ENCODE assay signal across 8 mouse cellular contexts in the genomic region with DNA sequence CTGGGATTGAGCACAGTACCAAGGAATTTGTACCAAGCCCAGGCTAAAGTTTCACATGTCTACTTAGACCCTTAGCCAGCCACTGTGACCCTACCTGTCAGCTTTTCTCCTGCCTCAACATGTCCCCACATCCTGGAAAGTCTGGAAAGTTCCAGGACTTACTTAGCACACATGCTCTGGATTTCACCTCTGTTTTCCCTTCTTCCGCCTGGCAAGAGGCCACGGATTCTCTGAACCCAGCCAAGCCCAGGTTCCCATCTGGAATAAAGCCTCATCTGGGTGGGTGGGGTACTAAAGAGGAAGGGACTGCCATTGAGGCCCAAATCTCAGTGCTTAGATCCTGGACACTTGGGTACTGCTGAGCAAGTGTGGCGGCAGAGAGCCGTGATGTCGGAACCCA. TPM values are rescaled to one million over a fixed set of nuclear protein-coding genes. Genes with fewer than 3 reads are reported as not detected.
DNase-seq lines count a peak whose midpoint lies in the region; ATAC-seq lines count a peak whose summit lies in the region.

No protein-coding gene starts in this region.

- no peaks in the 10 kb centered on the region for H3K9me3 ChIP-seq in forebrain, embryonic 11.5 days (ENCODE audit: control insufficient read depth, low read length)
- H3K9me3 ChIP-seq in hindbrain, embryonic 15.5 days: no peaks in the 10 kb centered on the region
- no peaks in the 10 kb centered on the region for H3K9me3 ChIP-seq in liver, embryonic 15.5 days (replicated peaks)

- WGBS in forebrain, embryonic 11.5 days: 84% methylated on average over 5 of the region's 5 CpGs
- 64% methylated on average over 5 of the region's 5 CpGs for WGBS in hindbrain, embryonic 15.5 days
- WGBS in liver, embryonic 15.5 days (ENCODE audit: insufficient replicate concordance): 75% methylated on average over 5 of the region's 5 CpGs

- H3K27me3 ChIP-seq in forebrain, embryonic 11.5 days (ENCODE audit: control insufficient read depth, insufficient read depth, low read length): no peaks in the 10 kb centered on the region
- no peaks in the 10 kb centered on the region for H3K27me3 ChIP-seq in hindbrain, embryonic 15.5 days
- H3K27me3 ChIP-seq in liver, embryonic 15.5 days: peaks cover 67% of the 10 kb centered on the region

- DNase-seq in cerebellum, adult 11-12 months: peak; percentile 50
- no peak for DNase-seq in cerebellum, adult 8-10 months
- DNase-seq in forebrain, embryonic 11.5 days (ENCODE audit: low spot score): no peak
- DNase-seq in adrenal gland, adult 8-10 months: no peak
- DNase-seq in gastrocnemius, postnatal 36 days: no peak
- no peak for DNase-seq in right cerebral cortex, postnatal 14 days

- peak overlapping the region; percentile 91; the same call in 1 of the 2 replicates for H3K4me2 ChIP-seq in forebrain, embryonic 11.5 days (ENCODE audit: low read depth, low read length, severe bottlenecking)
- peak overlapping the region; percentile 71 for H3K4me2 ChIP-seq in hindbrain, embryonic 15.5 days
- H3K4me2 ChIP-seq in liver, embryonic 15.5 days: peak overlapping the region; percentile 100

- ATAC-seq in forebrain, embryonic 11.5 days (replicated peaks; ENCODE audit: low FRiP score): no peak
- ATAC-seq in hindbrain, embryonic 15.5 days (ENCODE audit: low FRiP score, low read depth): no peak
- ATAC-seq in liver, embryonic 15.5 days (ENCODE audit: insufficient read depth): no peak

- H3K36me3 ChIP-seq in forebrain, embryonic 11.5 days (ENCODE audit: control insufficient read depth, insufficient read depth, low read length): no peaks in the 10 kb centered on the region
- no peaks in the 10 kb centered on the region for H3K36me3 ChIP-seq in hindbrain, embryonic 15.5 days
- no peaks in the 10 kb centered on the region for H3K36me3 ChIP-seq in liver, embryonic 15.5 days (replicated peaks)

- peak overlapping the region; percentile 90; the same call in 1 of the 2 replicates for H3K9ac ChIP-seq in forebrain, embryonic 11.5 days (ENCODE audit: low read length)
- H3K9ac ChIP-seq in hindbrain, embryonic 15.5 days: peak overlapping the region; percentile 87; the same call in 1 of the 2 replicates
- H3K9ac ChIP-seq in liver, embryonic 15.5 days: no peak overlapping the region

- H3K4me3 ChIP-seq in forebrain, embryonic 11.5 days (ENCODE audit: low read depth, low read length): no peak overlapping the region
- H3K4me3 ChIP-seq in hindbrain, embryonic 15.5 days: peak overlapping the region; percentile 87
- H3K4me3 ChIP-seq in liver, embryonic 15.5 days (replicated peaks): no peak overlapping the region

- H3K4me1 ChIP-seq in forebrain, embryonic 11.5 days (replicated peaks; ENCODE audit: control insufficient read depth, insufficient read depth, low read length): peaks cover 24% of the 10 kb centered on the region
- H3K4me1 ChIP-seq in hindbrain, embryonic 15.5 days (replicated peaks): peaks cover 69% of the 10 kb centered on the region
- H3K4me1 ChIP-seq in liver, embryonic 15.5 days (replicated peaks): peaks cover 38% of the 10 kb centered on the region

- intact Hi-C loops in gastrocnemius, postnatal 36 days (cut with DNase I): no loop called here

- no peak overlapping the region for H3K27ac ChIP-seq in forebrain, embryonic 11.5 days (ENCODE audit: low read depth, low read length)
- 0 out of 2 replicates have a peak overlapping the region, but pooled peaks have one; percentile 15 for H3K27ac ChIP-seq in hindbrain, embryonic 15.5 days (replicated peaks)
- H3K27ac ChIP-seq in liver, embryonic 15.5 days (replicated peaks): no peak overlapping the region

RNA-seq across cellular contexts. Expression of a gene that starts 2.8 kb away (rescaled TPM):
- 10.4 and 10.6 TPM in 2 replicates for polyA plus RNA-seq in forebrain, embryonic 11.5 days (2014; fragmentation: Nextera tagmentation; extraction: Ambion mirVana)
- 7.5 and 9.5 TPM in 2 replicates for polyA plus RNA-seq in hindbrain, embryonic 15.5 days (2015; fragmentation: Nextera tagmentation; extraction: Ambion mirVana)
- 1.3 and 2.2 TPM in 2 replicates for polyA plus RNA-seq in liver, embryonic 15.5 days (2015; fragmentation: Nextera tagmentation; extraction: Ambion mirVana)
- total RNA-seq in adrenal gland, adult 8-10 months (2022): 10 to 100 TPM; 39.5 to 50.2 (median 47.2) TPM
- 1 to 10 TPM; 2.6 to 2.7 TPM for total RNA-seq in gastrocnemius, postnatal 36 days (2021)

RNA-seq across cellular contexts. Expression of a gene that starts 32.7 kb away (rescaled TPM):
- polyA plus RNA-seq in forebrain, embryonic 11.5 days (2014; fragmentation: Nextera tagmentation; extraction: Ambion mirVana): 98.9 and 102 TPM in 2 replicates
- 138 and 140 TPM in 2 replicates for polyA plus RNA-seq in hindbrain, embryonic 15.5 days (2015; fragmentation: Nextera tagmentation; extraction: Ambion mirVana)
- 48.2 and 49.0 TPM in 2 replicates for polyA plus RNA-seq in liver, embryonic 15.5 days (2015; fragmentation: Nextera tagmentation; extraction: Ambion mirVana)
- 10 to 100 TPM; 57.1 to 68.1 (median 62.4) TPM for total RNA-seq in adrenal gland, adult 8-10 months (2022)
- 10 to 100 TPM; 10.3 to 11.0 TPM for total RNA-seq in gastrocnemius, postnatal 36 days (2021)

RNA-seq across cellular contexts. Expression of a gene that starts 36.7 kb away (rescaled TPM):
- 1.8 and 2.3 TPM in 2 replicates for polyA plus RNA-seq in forebrain, embryonic 11.5 days (2014; fragmentation: Nextera tagmentation; extraction: Ambion mirVana)
- polyA plus RNA-seq in hindbrain, embryonic 15.5 days (2015; fragmentation: Nextera tagmentation; extraction: Ambion mirVana): 11.9 and 15.3 TPM in 2 replicates
- polyA plus RNA-seq in liver, embryonic 15.5 days (2015; fragmentation: Nextera tagmentation; extraction: Ambion mirVana): 0.22 TPM in 1 of 2 replicates, not detected in the other
- under 1 TPM in 1 of 4 experiments, not detected in 3; 0.46 TPM for total RNA-seq in adrenal gland, adult 8-10 months (2022)
- not detected for total RNA-seq in gastrocnemius, postnatal 36 days (2021)

RNA-seq across cellular contexts. Expression of a gene that starts 37.5 kb away (rescaled TPM):
- 0.35 TPM in 1 of 2 replicates, not detected in the other for polyA plus RNA-seq in forebrain, embryonic 11.5 days (2014; fragmentation: Nextera tagmentation; extraction: Ambion mirVana)
- polyA plus RNA-seq in hindbrain, embryonic 15.5 days (2015; fragmentation: Nextera tagmentation; extraction: Ambion mirVana): 0.79 and 0.87 TPM in 2 replicates
- polyA plus RNA-seq in liver, embryonic 15.5 days (2015; fragmentation: Nextera tagmentation; extraction: Ambion mirVana): not detected in 2 replicates
- total RNA-seq in adrenal gland, adult 8-10 months (2022): not detected
- total RNA-seq in gastrocnemius, postnatal 36 days (2021): not detected

RNA-seq across cellular contexts. Expression of a gene that starts 49.0 kb away (rescaled TPM):
- polyA plus RNA-seq in forebrain, embryonic 11.5 days (2014; fragmentation: Nextera tagmentation; extraction: Ambion mirVana): 15.4 and 16.7 TPM in 2 replicates
- 41.2 and 41.9 TPM in 2 replicates for polyA plus RNA-seq in hindbrain, embryonic 15.5 days (2015; fragmentation: Nextera tagmentation; extraction: Ambion mirVana)
- polyA plus RNA-seq in liver, embryonic 15.5 days (2015; fragmentation: Nextera tagmentation; extraction: Ambion mirVana): 7.9 and 8.5 TPM in 2 replicates
- 10 to 100 TPM in 3 of 4 experiments, 1 to 10 TPM in 1; 8.5 to 18.9 (median 13.8) TPM for total RNA-seq in adrenal gland, adult 8-10 months (2022)
- total RNA-seq in gastrocnemius, postnatal 36 days (2021): 10 to 100 TPM; 14.1 to 21.7 TPM
